Mouse (Mus musculus): ENCODE measurements around the gene Fastk.

Fastk gene

DNA sequence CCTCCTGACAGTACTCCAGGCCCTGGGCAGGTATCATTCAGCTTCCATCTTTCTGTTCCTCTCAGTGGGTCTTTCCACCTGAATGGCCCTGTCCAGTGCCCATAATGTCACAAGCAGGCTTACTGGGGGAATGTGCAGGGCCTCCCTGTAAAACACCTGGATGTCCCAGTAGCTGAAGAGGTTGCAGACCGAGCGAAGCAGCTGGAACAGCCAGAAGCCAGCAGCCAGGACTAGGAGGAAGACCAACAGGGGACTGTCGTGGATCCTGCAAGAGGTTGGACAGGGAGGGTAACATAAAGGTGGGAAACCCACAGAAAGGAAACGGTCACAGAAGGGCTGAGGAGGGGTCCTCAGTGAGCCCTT lies 55.4 kb downstream of the Fastk start:
- WGBS, result 93% methylated on average over 4 of the region's 4 CpGs

DNA sequence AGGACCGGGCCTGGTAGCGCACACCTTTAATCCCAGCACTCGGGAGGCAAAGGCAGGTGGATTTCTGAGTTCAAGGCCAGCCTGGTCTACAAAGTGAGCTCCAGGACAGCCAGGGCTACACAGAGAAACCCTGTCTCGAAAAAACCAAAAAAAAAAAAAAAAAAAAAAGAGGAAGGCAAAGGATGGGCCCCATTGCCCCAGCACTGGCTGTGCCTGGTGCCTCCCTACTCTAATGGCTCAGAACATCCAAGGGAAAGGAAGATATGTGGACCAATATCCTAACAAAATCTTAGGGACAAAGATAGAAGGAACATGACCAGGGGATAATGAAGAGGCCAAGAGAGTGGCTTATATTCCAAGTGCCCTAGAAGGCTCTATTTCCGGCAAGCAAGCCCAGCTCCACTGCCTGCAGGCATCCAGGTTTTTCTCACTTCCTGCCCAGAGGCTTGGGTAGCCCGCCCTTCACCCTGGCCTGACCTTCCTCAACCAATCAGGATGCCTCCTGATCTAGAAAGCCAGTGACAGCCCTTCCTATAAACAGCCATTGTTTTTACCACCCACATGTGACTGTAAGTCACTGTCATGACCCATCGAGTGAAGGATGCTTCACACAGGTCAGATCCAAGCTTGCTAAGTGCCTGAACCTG lies 56.0 kb downstream of the Fastk start:
- 74% methylated on average over 7 of the region's 7 CpGs for WGBS

Measured in cerebral cortex, adult 2 months (tissue).